Mouse (Mus musculus): ENCODE measurements around the gene Morc2a.

DNA sequence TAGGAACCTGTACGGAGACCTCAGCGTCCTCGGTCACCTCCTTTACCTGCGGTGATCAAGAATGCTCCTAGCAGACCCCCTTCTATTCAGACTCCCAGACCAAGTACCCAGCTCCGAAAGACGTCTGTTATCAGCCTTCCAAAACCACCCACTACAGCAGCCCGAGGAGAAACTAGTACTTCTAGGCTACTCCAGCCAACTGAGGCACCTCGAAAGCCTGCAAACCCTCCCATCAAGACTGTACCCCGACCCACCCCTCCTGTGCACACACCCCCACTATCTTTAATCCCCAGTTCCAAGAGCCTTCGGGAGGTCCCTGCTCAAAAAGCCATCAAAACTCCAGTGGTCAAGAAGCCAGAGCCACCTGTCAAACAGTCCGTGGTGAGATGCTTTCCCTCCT is 34.7 kb downstream of the Morc2a start:
- no peak for TF ChIP-seq GATA1 (IDR thresholded peaks at IDR 0.05; ENCODE audit: low read length)
- no peak for TF ChIP-seq TAL1 (IDR thresholded peaks at IDR 0.05; ENCODE audit: low read length)

Measured in erythroblast, embryonic 14.5 days (primary cell).